Mouse (Mus musculus) bone marrow macrophage, adult 2 months (primary cell): ENCODE results near the gene Cped1. TPM values are rescaled to one million over a fixed set of nuclear protein-coding genes. Genes with fewer than 3 reads are reported as not detected.

Experiments
- H3K27ac ChIP-seq: 2 replicates; pipeline ENCODE4 v1.5.1; 2012; ENCODE audit warnings: low read depth, low read length; ENCODE audit not compliant: insufficient read depth
- H3K4me1 ChIP-seq: 2 replicates; pipeline ENCODE4 v1.6.1; 2012; ENCODE audit warnings: low read length; ENCODE audit not compliant: control insufficient read depth, insufficient read depth
- H3K4me3 ChIP-seq: 2 replicates; pipeline ENCODE4 v1.5.1; 2012; ENCODE audit warnings: mild to moderate bottlenecking, low read length, moderate library complexity; ENCODE audit not compliant: insufficient read depth
- CTCF ChIP-seq: IDR thresholded peaks from 2 replicates; pipeline ENCODE4 v1.5.1; 2012; ENCODE audit warnings: low read depth, mild to moderate bottlenecking, low read length, moderate library complexity
- POLR2A ChIP-seq: IDR thresholded peaks from 2 replicates; pipeline ENCODE4 v1.6.1; 2012; ENCODE audit warnings: mild to moderate bottlenecking, low read depth, low read length, borderline replicate concordance
- polyA plus RNA-seq: library from polyadenylated mRNA; stranded (reverse); fragments of >200 nt; gene quantifications from 2 replicates; pipeline ENCODE4 v1.2.4, GENCODE M21; 2012; ENCODE audit not compliant: missing spikeins, insufficient read depth, insufficient read length

Cped1 gene
- polyA plus RNA-seq, 1 experiment = 0.79 TPM

DNA sequence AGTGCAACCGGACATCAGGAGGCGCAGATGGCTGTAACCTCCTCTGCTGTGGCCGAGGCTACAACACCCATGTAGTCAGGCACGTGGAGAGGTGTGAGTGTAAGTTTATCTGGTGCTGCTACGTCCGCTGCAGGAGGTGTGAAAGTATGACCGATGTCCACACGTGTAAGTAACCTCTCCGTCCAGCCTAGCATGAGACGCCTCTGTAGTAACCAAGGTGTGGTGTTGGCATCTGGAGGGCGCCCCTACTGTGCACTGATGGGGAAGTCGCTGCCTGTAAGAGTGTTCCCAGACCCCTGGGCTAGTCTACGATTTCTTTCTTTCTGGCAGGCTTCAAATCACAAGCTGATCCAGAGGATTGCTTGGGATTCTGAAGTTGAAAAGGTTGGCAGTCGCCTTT, 312.3 kb downstream of the Cped1 start:
- Histone ChIP-seq H3K4me3 (no peak overlapping the region), H3K4me1 (no peaks in the 10 kb centered on the region), H3K27ac (no peak overlapping the region)
- TF ChIP-seq CTCF (no peak), POLR2A (no peak)

Other genes with a start within 250 kb of the Cped1 start
- not detected in 2 replicates for gene Tspan12, start 133.4 kb upstream of the Cped1 start, polyA plus RNA-seq
- 22.8 and 27.7 TPM in 2 replicates for gene Ing3, start 36.3 kb upstream of the Cped1 start, polyA plus RNA-seq